Mouse (Mus musculus): ENCODE measurements around the gene Gm10188.

GRCm38 (mm10) chr1:132213076-132213475 lies 16.5 kb downstream of the Gm10188 start:
- TF ChIP-seq POLR2A (IDR thresholded peaks at IDR 0.05; ENCODE audit: borderline replicate concordance, low read depth, low read length) (no peak), CTCF (IDR thresholded peaks at IDR 0.05; ENCODE audit: low read depth, low read length) (no peak)
